Mouse (Mus musculus) megakaryocyte, embryonic 14.5 days (primary cell): Measurements from ENCODE around the gene Chrna9.

Experiments
- FLI1 ChIP-seq: IDR thresholded peaks from 2 replicates; pipeline ENCODE4 v1.6.1; 2012; ENCODE audit warnings: low read length, inconsistent platforms, mixed read lengths
- GATA1 ChIP-seq: IDR thresholded peaks from 3 replicates; pipeline ENCODE4 v1.6.1; 2012; ENCODE audit warnings: mixed read lengths, low read length, inconsistent platforms, borderline replicate concordance

DNA sequence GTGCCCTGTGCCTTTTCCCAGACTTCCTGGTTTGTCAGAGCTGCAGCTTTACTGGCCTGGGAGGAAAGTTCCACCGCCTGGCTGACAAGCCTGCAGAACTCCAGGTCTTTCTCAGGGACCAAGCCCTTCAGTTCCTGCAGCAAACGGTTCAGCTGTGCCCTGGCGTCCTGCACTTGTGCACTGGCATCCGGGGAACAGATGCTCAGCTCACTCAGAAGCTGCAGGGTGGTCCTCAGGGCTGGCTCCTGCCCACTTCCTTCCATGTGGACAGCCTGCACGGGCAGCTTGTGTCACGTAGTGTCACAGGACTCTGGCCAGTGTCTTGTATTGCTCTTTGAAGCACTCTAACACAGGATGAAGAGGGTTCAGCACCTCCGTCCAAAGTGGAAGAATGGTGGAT lies 23.0 kb upstream of the Chrna9 start:
- TF ChIP-seq GATA1 = no peak
- no peak for TF ChIP-seq FLI1
